Mouse (Mus musculus): ENCODE results near the gene Arid1a. TPM values are rescaled to one million over a fixed set of nuclear protein-coding genes. Genes with fewer than 3 reads are reported as not detected.

Arid1a gene
- polyA plus RNA-seq, 1 experiment: 49.4 TPM

DNA sequence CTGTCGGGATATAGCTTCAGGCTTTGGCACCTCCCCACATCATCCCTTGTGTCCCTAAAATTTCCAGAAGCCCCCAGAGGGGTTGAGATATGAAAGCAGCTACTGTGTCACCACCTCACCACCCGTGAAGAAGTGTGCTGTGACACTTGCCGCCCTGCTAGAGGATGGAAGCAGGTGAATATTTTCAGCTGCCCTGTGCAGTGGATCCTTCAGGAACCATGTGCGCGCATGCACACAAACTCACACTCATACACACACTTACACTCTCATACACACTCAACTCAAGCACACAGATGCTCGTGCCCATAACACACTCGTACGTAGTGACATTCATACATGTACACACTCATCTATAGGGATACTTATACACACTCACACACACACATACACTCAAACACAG, 3.1 kb upstream of the Arid1a start:
- no peak overlapping the region for H3K4me3 ChIP-seq (replicated peaks; ENCODE audit: insufficient read depth, low read depth, low read length)

GRCm38 (mm10) chr4:133757269-133757835, 783 bp upstream of the Arid1a start:
- under 1% methylated on average over 38 of the region's 38 CpGs for WGBS
- Histone ChIP-seq H3K4me3 (replicated peaks; ENCODE audit: insufficient read depth, low read depth, low read length) (peak overlapping the region; percentile 69), H3K27me3 (ENCODE audit: control insufficient read depth, insufficient read depth, low read length) (no peaks in the 10 kb centered on the region), H3K4me1 (ENCODE audit: control insufficient read depth, insufficient read depth, low read length) (peaks cover 7% of the 10 kb centered on the region), H3K27ac (ENCODE audit: insufficient read depth, low read length) (peak overlapping the region; percentile 94)
- TF ChIP-seq POLR2A (IDR thresholded peaks at IDR 0.05; ENCODE audit: borderline replicate concordance, insufficient read depth, low read length) (peak; percentile 70), CTCF (IDR thresholded peaks at IDR 0.05; ENCODE audit: borderline replicate concordance, insufficient read depth, low read depth, low read length) (no peak)
- DNase-seq: peak; percentile 86 to 88

More for the DNA sequence above, 3.1 kb upstream of the Arid1a start:
- Histone ChIP-seq H3K27ac (ENCODE audit: insufficient read depth, low read length) (no peak overlapping the region), H3K27me3 (ENCODE audit: control insufficient read depth, insufficient read depth, low read length) (no peaks in the 10 kb centered on the region), H3K4me1 (ENCODE audit: control insufficient read depth, insufficient read depth, low read length) (peaks cover 6% of the 10 kb centered on the region)
- DNase-seq: no peak
- WGBS: 81% methylated on average over 8 of the region's 8 CpGs
- TF ChIP-seq POLR2A (IDR thresholded peaks at IDR 0.05; ENCODE audit: borderline replicate concordance, insufficient read depth, low read length): no peak
- TF ChIP-seq CTCF (IDR thresholded peaks at IDR 0.05; ENCODE audit: borderline replicate concordance, insufficient read depth, low read depth, low read length): no peak

GRCm38 (mm10) chr4:133755861-133756371, 653 bp downstream of the Arid1a start:
- no peak for TF ChIP-seq POLR2A (IDR thresholded peaks at IDR 0.05; ENCODE audit: borderline replicate concordance, insufficient read depth, low read length)
- no peak for TF ChIP-seq CTCF (IDR thresholded peaks at IDR 0.05; ENCODE audit: borderline replicate concordance, insufficient read depth, low read depth, low read length)
- Histone ChIP-seq H3K4me1 (ENCODE audit: control insufficient read depth, insufficient read depth, low read length) (peaks cover 7% of the 10 kb centered on the region), H3K27me3 (ENCODE audit: control insufficient read depth, insufficient read depth, low read length) (no peaks in the 10 kb centered on the region), H3K4me3 (replicated peaks; ENCODE audit: insufficient read depth, low read depth, low read length) (peak overlapping the region; percentile 69), H3K27ac (ENCODE audit: insufficient read depth, low read length) (peak overlapping the region; percentile 74)
- WGBS: 5% methylated on average over 11 of the region's 11 CpGs
- DNase-seq: peak; percentile 35 to 37

GRCm38 (mm10) chr4:133754871-133755765, 1.5 kb downstream of the Arid1a start:
- 34% methylated on average over 10 of the region's 10 CpGs for WGBS
- DNase-seq: no peak
- H3K27me3 ChIP-seq (ENCODE audit: control insufficient read depth, insufficient read depth, low read length): no peaks in the 10 kb centered on the region
- no peak for TF ChIP-seq POLR2A (IDR thresholded peaks at IDR 0.05; ENCODE audit: borderline replicate concordance, insufficient read depth, low read length)
- no peak for TF ChIP-seq CTCF (IDR thresholded peaks at IDR 0.05; ENCODE audit: borderline replicate concordance, insufficient read depth, low read depth, low read length)
- H3K27ac ChIP-seq (ENCODE audit: insufficient read depth, low read length): peak overlapping the region; percentile 50
- H3K4me1 ChIP-seq (ENCODE audit: control insufficient read depth, insufficient read depth, low read length): peaks cover 11% of the 10 kb centered on the region
- peak overlapping the region; percentile 30 for H3K4me3 ChIP-seq (replicated peaks; ENCODE audit: insufficient read depth, low read depth, low read length)

GRCm38 (mm10) chr4:133754238-133754637, 2.3 kb downstream of the Arid1a start:
- 1% methylated on average over 50 of the region's 50 CpGs for WGBS
- Histone ChIP-seq H3K4me3 (replicated peaks; ENCODE audit: insufficient read depth, low read depth, low read length) (peak overlapping the region; percentile 30), H3K27me3 (ENCODE audit: control insufficient read depth, insufficient read depth, low read length) (no peaks in the 10 kb centered on the region), H3K27ac (ENCODE audit: insufficient read depth, low read length) (peak overlapping the region; percentile 50; the same call in 1 of the 2 replicates), H3K4me1 (ENCODE audit: control insufficient read depth, insufficient read depth, low read length) (peaks cover 11% of the 10 kb centered on the region)
- DNase-seq: peak; percentile 98 to 100
- no peak for TF ChIP-seq CTCF (IDR thresholded peaks at IDR 0.05; ENCODE audit: borderline replicate concordance, insufficient read depth, low read depth, low read length)
- peak; percentile 44; the same call in 1 of the 2 replicates for TF ChIP-seq POLR2A (IDR thresholded peaks at IDR 0.05; ENCODE audit: borderline replicate concordance, insufficient read depth, low read length)

DNA sequence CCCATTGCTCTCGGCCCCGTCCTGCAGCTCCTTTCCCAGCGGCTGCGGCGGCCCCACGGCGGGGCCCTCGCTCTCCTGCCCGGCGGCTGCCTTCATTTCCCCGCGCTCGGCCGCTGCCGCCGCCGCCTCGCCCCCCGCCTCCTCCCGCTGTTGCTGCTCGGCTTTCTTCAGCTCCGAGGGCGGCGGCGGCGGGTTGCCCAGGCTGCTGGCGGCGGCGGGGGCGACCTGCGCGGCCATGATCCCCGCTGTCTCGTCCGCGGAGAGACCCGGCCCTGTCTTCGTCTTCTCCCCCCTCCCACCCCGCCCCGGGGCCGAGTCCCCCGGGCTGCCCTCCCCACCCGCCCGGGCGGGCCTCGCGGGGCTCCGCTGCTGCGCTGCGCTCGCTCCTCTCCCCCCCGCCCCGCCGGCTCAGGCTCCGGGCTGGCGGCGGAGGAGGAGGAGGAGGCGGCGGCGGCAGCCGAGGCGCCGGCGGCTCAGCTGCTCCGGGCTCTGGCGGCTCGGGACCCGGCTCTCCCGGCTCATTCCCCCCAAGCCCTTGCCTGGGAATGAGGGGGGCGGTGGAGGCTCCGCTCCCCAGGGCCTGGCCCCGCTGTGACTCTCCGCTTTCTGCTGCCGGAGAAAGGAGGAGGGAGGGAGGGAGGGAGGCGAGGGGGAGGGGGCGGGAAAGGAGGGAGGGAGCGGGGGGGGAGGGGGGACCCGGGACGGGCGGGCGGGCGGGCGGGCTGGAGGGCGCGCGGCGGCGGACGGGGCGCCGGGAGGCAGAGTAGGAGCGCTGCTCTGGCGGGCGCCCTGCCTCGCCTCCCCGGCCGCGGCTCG, 3.0 kb downstream of the Arid1a start:
- DNase-seq: peak; percentile 76 to 80
- H3K27me3 ChIP-seq (ENCODE audit: control insufficient read depth, insufficient read depth, low read length): no peaks in the 10 kb centered on the region
- H3K4me1 ChIP-seq (ENCODE audit: control insufficient read depth, insufficient read depth, low read length): peaks cover 12% of the 10 kb centered on the region
- peak overlapping the region; percentile 85 for H3K4me3 ChIP-seq (replicated peaks; ENCODE audit: insufficient read depth, low read depth, low read length)
- no peak for TF ChIP-seq CTCF (IDR thresholded peaks at IDR 0.05; ENCODE audit: borderline replicate concordance, insufficient read depth, low read depth, low read length)
- no peak for TF ChIP-seq POLR2A (IDR thresholded peaks at IDR 0.05; ENCODE audit: borderline replicate concordance, insufficient read depth, low read length)
- peak overlapping the region; percentile 97 for H3K27ac ChIP-seq (ENCODE audit: insufficient read depth, low read length)
- 2% methylated on average over 38 of the region's 99 CpGs for WGBS
